Mouse (Mus musculus): ENCODE results near the gene Cyp11a1.

DNA sequence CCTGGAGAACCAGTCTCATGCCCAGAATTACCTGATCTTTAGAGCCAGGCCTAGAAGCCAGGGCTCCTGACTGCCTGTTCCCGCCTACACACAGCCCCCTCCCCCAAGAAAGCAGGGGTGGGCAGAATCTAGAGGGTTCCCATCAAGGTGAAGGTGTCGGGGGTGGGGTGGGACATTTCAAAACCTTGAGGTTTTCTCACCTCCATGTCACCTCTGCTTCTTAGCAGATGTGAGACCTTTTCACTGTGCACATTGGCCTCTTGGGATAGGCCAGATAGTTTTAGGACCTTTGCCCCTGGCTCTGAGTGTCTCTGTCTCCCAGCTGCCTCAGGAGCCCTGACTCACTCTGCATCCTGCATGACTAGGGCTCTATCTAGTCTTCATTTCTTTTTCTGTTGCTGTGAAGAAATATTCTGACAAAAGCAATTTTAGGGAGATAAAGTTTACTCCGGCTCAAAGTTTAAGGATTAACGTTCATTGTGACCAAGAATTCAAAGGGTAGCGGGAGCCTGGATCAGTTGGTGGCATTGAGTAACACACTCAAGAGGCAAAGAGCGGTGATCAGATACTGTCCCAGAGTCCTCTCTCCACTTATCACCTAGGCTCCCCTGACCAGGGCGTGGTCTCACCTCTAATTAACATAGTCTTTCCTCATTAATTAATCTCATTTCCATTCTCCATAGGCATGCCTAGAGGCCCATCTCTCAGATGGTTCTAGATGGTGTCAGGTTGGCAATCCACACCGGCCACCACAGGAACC, 37.2 kb upstream of the Cyp11a1 start:
- TF ChIP-seq CTCF (IDR thresholded peaks at IDR 0.05; ENCODE audit: control insufficient read depth, insufficient read depth, insufficient read length) (no peak), USF1 (IDR thresholded peaks at IDR 0.05; ENCODE audit: low read depth) (no peak), CEBPB (IDR thresholded peaks at IDR 0.05; ENCODE audit: low read depth) (no peak), MAX (IDR thresholded peaks at IDR 0.05) (no peak), MYOD1 (IDR thresholded peaks at IDR 0.05; ENCODE audit: control insufficient read depth, insufficient read length, low read depth) (no peak)

All from C2C12 (cell line).